Comparison of ENCODE assay signal across 7 mouse cellular contexts in the genomic region with DNA sequence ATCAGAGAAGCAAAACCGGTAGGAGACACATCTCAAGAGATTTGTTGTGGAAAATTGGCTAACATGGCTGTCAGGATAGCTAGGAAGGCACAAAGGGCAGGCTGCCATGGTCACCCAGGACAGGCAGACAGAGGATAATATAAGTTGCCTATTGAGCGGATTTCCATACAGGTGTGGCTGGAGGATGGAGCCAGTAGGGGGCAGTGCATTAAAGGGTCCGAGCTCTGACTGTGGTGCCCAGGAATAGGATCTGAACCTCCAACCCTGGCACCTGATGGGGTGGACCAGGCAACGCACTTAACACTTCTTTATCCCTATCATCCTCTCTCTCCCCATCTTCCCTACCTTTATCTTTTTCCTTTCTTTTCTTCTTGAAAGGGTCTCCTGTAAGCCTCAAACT. TPM values are rescaled to one million over a fixed set of nuclear protein-coding genes. Genes with fewer than 3 reads are reported as not detected.
DNase-seq lines count a peak whose midpoint lies in the region; ATAC-seq and TF ChIP-seq lines count a peak whose summit lies in the region.

No protein-coding gene starts in this region.

- ATAC-seq in megakaryocyte progenitor cell, adult 5-6 weeks (replicated peaks; ENCODE audit: poor library complexity) = peak; percentile 65
- no peak for ATAC-seq in activated CD4-positive, CD25-positive, alpha-beta regulatory T cell, adult 4 months

- peak; percentile 24 for DNase-seq in kidney, adult 2 months
- no peak for DNase-seq in kidney, adult 11 months
- DNase-seq in MEL (ENCODE audit: low read depth, low spot score) = peak; percentile 21
- DNase-seq in embryo, embryonic 10 days (ENCODE audit: low spot score) = peak; percentile 58
- no peak for DNase-seq in urinary bladder, postnatal 36 days (ENCODE audit: low spot score in 2 of 2)

- no peak for TF ChIP-seq POLR2A in kidney, adult 2 months (IDR thresholded peaks at IDR 0.05; ENCODE audit: low read depth, low read length)
- TF ChIP-seq POLR2A in MEL (IDR thresholded peaks at IDR 0.05; ENCODE audit: control insufficient read depth in 1 of 2, insufficient read depth in 1 of 2, low read depth in 1 of 2, low read length in 2 of 2, poor library complexity in 1 of 2) = no peak

- H3K4me1 ChIP-seq in kidney, adult 2 months (ENCODE audit: control insufficient read depth, insufficient read depth, low read length) = no peaks in the 10 kb centered on the region
- H3K4me1 ChIP-seq in MEL (ENCODE audit: control insufficient read depth in 1 of 2, insufficient read depth in 2 of 2, low read length in 2 of 2) = no peaks in the 10 kb centered on the region

- H3K9ac ChIP-seq in MEL (ENCODE audit: control insufficient read depth, low read depth, low read length, poor library complexity, severe bottlenecking) = no peak overlapping the region

- 39% methylated on average over 4 of the region's 4 CpGs for WGBS in kidney, adult 2 months

- peak; percentile 38 for TF ChIP-seq RAD21 in MEL (IDR thresholded peaks at IDR 0.05; ENCODE audit: low read depth, low read length)

- H3K4me3 ChIP-seq in kidney, adult 2 months (ENCODE audit: insufficient read depth, low read depth, low read length) = no peak overlapping the region
- H3K4me3 ChIP-seq in MEL (ENCODE audit: control insufficient read depth in 1 of 2, insufficient read depth in 1 of 2, low read depth in 2 of 2, low read length in 2 of 2) = no peak overlapping the region

- no peaks in the 10 kb centered on the region for H3K36me3 ChIP-seq in kidney, adult 2 months (ENCODE audit: control insufficient read depth, insufficient read depth, low read length)
- H3K36me3 ChIP-seq in MEL (ENCODE audit: control insufficient read depth in 1 of 2, insufficient read depth in 2 of 2, low read length in 2 of 2) = no peaks in the 10 kb centered on the region

- H3K27me3 ChIP-seq in kidney, adult 2 months (replicated peaks; ENCODE audit: control insufficient read depth, insufficient read depth, low read length) = no peaks in the 10 kb centered on the region
- H3K27me3 ChIP-seq in MEL (ENCODE audit: control insufficient read depth in 1 of 2, insufficient read depth in 2 of 2, low read length in 2 of 2) = peaks cover 0 to 3% of the 10 kb centered on the region in 2 experiments; a peak in 2 of 4 replicates

- H3K27ac ChIP-seq in kidney, adult 2 months (ENCODE audit: insufficient read depth, low read depth, low read length) = no peak overlapping the region
- H3K27ac ChIP-seq in MEL (ENCODE audit: control insufficient read depth, low read depth, low read length) = no peak overlapping the region

- TF ChIP-seq EP300 in MEL (IDR thresholded peaks at IDR 0.05; ENCODE audit: low read depth in 1 of 2, low read length in 2 of 2) = no peak

- no peaks in the 10 kb centered on the region for H3K9me3 ChIP-seq in MEL (replicated peaks; ENCODE audit: insufficient read depth, low read length)

- no peaks in the 10 kb centered on the region for H3K79me2 ChIP-seq in MEL (ENCODE audit: control insufficient read depth, insufficient read depth, low read length, poor library complexity)

- TF ChIP-seq CTCF in kidney, adult 2 months (conservative IDR thresholded peaks at IDR 0.05; ENCODE audit: insufficient read depth, insufficient read length, low read depth, low read length) = peak; percentile 48
- TF ChIP-seq CTCF in MEL (IDR thresholded peaks at IDR 0.05 in 2 of 3, conservative IDR thresholded peaks at IDR 0.05 in 1 of 3; ENCODE audit: control insufficient read depth in 1 of 3, insufficient read depth in 1 of 3, low read depth in 2 of 3, low read length in 3 of 3, poor library complexity in 1 of 3, severe bottlenecking in 1 of 3) = peak; percentile 30 to 56 (median 54)

TF ChIP-seq in MEL, 35 proteins besides CTCF, POLR2A, EP300 and RAD21:
- no peak for TF ChIP-seq GATA1 (IDR thresholded peaks at IDR 0.05; ENCODE audit: low read depth, low read length)
- peak; percentile 44 for TF ChIP-seq SMC3 (IDR thresholded peaks at IDR 0.05; ENCODE audit: low read depth, low read length)
- no peak for TF ChIP-seq ZMIZ1 (IDR thresholded peaks at IDR 0.05; ENCODE audit: low read depth, low read length)

RNA-seq across cellular contexts. Expression of gene Tcf21, which starts 38.5 kb away (rescaled TPM):
- polyA plus RNA-seq in kidney, adult 2 months (2012; rRNA removed) = 124 and 141 TPM in 2 replicates
- not detected in 2 replicates for total RNA-seq in MEL (2012; rRNA removed)
- polyA plus RNA-seq in MEL (2012; ENCODE audit: insufficient read depth in 1 of 2, insufficient read length in 2 of 2, low read depth in 1 of 2, low replicate concordance in 2 of 2, missing spikeins in 1 of 2) = not detected
- not detected in 2 replicates for total RNA-seq in megakaryocyte progenitor cell, adult 5-6 weeks (2015)
- total RNA-seq in megakaryocyte progenitor cell, adult 5-6 weeks (2017) = not detected in 2 replicates
- not detected for polyA plus RNA-seq in activated CD4-positive, CD25-positive, alpha-beta regulatory T cell, adult 4 months (2017; shearing (Covaris generic))

RNA-seq across cellular contexts. Expression of gene Tbpl1, which starts 49.7 kb away (rescaled TPM):
- 14.3 and 17.7 TPM in 2 replicates for polyA plus RNA-seq in kidney, adult 2 months (2012; rRNA removed)
- 36.6 and 47.1 TPM in 2 replicates for total RNA-seq in MEL (2012; rRNA removed)
- 10 to 100 TPM in 1 of 2 experiments, not detected in 1; 41.8 TPM for polyA plus RNA-seq in MEL (2012; ENCODE audit: insufficient read depth in 1 of 2, insufficient read length in 2 of 2, low read depth in 1 of 2, low replicate concordance in 2 of 2, missing spikeins in 1 of 2)
- 26.1 and 33.0 TPM in 2 replicates for total RNA-seq in megakaryocyte progenitor cell, adult 5-6 weeks (2015)
- 18.3 and 28.9 TPM in 2 replicates for total RNA-seq in megakaryocyte progenitor cell, adult 5-6 weeks (2017)
- 10 to 100 TPM; 54.2 to 76.9 TPM for polyA plus RNA-seq in activated CD4-positive, CD25-positive, alpha-beta regulatory T cell, adult 4 months (2017; shearing (Covaris generic))

Comparison
In these comparisons a context has a peak if more than half of its experiments do, and no peak if none do; other contexts are left out.
1. DNase-seq: peak in kidney, adult 2 months (single experiment), MEL (single experiment) and embryo, embryonic 10 days (single experiment); none in kidney, adult 11 months (single experiment) and urinary bladder, postnatal 36 days (0 of 2).
2. RNA of gene Tcf21, which starts 38.5 kb away (polyA plus RNA-seq): 124 to 141 TPM in kidney, adult 2 months; not detected in activated CD4-positive, CD25-positive, alpha-beta regulatory T cell, adult 4 months and not detected in MEL; every median in the first group is over 10 times any median in the second.